Mouse (Mus musculus) adrenal gland, adult 18-20 months (tissue): Measurements from ENCODE around the gene Dph3. TPM values are rescaled to one million over a fixed set of nuclear protein-coding genes. Genes with fewer than 3 reads are reported as not detected.
"Not testable (repeated sequence)": the region's sequence is repeated elsewhere in the genome, so short reads cannot be mapped to it uniquely, and the experiment has no call there.

ENCODE experiments used
- DNase-seq, 2 experiments: peaks; one replicate each; pipeline ENCODE4 v3.0.0; 2021 to 2022; ENCODE audit warnings: low spot score in 2 of 2
- total RNA-seq, 2 experiments: library from RNA; stranded (reverse); gene quantifications; 1 replicate in 1 of 2; 2 replicates in 1 of 2; pipeline ENCODE4 v1.2.3; 2021

The Dph3 gene
- total RNA-seq, 2 experiments from 2014 or later = 56.0 to 61.3 TPM

DNA sequence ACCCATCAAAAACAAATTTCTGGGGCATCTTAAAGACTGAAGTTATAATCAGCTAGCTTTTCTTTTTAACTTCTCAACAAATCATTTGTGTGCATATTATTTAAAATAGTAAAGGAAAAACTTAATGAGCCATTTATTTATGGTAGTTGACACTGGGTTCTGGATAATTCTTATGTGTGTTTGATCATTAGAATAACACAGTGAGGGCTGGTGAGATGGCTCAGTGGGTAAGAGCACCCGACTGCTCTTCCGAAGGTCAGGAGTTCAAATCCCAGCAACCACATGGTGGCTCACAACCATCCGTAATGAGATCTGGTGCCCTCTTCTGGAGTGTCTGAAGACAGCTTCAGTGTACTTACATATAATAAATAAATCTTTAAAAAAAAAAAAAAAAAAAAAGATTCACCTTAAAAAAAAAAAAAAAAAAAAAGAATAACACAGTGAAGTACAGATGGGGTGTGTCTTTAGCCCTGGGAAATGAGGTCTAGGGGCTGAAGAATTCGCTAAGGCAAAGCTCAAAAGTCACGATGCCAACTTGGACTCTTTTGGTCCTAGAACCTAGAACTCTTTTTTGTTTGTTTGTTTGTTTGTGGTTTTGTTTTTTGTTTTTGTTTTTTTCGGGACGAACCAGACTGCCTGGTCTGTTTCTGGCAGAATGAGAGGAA, 2.2 kb upstream of the Dph3 start:
- not testable (repeated sequence) for DNase-seq

DNA sequence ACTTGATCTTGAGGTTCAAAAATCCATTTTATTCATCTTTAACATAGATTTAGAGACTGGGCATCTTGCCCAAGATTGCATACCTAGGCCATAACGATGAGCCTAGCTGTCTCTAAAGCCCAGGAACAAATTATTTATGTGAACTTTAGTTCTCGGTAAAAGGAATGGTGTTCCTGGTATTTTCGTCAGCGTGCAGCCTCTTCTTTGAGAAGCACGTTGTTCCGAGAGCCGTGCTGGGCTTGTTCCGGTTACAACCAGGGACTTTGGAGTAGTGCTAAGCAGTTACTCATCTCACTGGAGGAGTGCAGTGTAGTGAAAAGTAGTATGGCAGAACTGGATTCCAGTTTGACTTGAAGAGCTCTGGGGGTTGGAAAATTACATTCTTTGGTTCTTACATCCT, 697 bp upstream of the Dph3 start:
- DNase-seq = peak in 1 of 2 experiments; percentile 18

DNA sequence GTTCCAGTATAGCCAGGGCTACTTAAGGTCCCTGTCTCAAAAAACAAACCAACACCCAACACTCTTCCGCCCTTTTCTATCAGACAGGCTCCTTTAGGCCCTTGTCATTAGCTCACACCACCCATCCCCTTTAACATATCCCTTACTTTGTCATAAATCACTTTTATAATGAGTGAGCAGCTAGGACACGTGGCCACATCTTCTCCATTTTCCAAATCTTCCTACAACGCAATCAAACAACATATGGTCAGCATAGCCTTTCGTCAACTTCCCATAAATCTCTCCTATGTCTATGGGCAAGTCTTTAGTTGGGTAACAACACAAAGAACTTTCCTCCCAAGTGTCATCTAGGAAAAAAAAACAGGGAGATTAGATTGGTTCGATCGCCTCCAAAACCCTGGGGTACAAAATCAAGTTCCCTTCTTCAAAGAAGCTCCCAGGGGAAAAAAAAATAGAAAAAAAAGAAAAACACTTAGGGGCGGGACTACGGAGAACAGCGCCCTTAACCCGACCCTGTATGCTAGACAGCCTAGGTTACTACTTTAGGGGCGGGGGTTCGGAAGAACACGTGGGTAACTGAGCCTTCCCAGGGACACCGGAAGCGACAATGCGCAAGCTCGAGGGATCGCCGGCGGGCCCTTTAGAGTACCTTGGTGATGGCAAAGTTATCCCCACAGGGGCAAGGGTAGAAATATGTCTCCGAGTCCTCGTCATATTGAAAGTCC, 606 bp downstream of the Dph3 start, which contains the start of gene Oxnad1:
Oxnad1 (plus strand) TSS at position 614 of the 725 bp plus-strand sequence.
- no peak for DNase-seq

DNA sequence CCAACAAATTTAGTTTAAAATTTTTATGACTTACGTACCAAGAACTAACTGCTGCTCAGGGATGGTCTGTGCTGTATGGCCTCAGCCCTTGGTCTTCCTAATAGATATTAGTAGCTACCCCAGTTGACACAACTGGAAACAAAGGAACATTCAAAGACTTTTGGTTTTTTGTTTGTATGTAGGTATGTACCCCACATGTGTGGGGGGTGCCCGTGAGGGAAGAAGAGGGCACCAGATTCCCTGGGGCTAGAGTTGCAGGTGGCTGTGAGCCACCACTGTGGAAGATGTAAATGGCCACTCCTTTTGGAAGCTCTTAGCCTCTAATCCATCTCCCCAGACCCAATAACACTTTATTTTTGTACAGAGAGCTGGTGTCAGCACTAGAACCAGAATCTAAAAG, 2.1 kb downstream of the Dph3 start:
- no peak for DNase-seq

DNA sequence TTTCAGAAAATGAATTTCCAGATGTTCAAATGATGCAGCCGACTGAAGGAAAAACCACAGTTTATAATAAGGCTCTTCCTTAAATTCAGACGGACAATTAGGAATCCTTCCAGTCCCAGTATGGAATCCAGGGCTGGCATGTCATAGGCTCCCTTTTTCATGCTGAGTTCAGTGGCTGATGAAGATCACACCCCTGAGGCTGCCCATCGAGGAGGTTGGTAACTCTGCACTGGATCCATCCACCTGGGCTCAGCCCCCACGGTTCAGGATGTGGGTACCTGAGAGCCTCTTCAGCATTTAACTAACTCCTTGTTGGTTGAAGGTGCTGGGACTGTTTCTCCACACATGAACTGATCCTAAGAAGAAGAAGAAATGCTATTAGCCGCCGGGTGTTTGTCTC, 2.6 kb downstream of the Dph3 start:
- no peak for DNase-seq

DNA sequence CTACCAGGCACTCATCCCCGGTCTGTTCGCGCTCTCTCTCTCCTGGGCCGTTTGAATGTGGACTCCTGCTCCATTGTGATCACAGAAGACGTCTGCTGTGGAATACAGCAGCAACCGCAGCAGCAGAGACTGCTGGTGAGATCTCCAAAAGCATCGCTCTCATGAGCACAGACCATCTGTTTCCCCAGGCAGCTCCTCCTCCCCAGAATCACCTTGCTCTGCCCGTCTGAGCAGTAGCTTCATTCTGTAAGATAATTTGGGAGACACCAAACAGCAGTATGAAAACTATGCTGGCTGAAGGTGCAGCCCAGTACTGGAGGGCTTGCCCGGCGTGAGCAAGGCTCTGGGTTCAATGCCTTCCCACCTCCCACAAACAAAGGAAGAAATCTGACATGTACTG, 4.5 kb downstream of the Dph3 start:
- no peak for DNase-seq

DNA sequence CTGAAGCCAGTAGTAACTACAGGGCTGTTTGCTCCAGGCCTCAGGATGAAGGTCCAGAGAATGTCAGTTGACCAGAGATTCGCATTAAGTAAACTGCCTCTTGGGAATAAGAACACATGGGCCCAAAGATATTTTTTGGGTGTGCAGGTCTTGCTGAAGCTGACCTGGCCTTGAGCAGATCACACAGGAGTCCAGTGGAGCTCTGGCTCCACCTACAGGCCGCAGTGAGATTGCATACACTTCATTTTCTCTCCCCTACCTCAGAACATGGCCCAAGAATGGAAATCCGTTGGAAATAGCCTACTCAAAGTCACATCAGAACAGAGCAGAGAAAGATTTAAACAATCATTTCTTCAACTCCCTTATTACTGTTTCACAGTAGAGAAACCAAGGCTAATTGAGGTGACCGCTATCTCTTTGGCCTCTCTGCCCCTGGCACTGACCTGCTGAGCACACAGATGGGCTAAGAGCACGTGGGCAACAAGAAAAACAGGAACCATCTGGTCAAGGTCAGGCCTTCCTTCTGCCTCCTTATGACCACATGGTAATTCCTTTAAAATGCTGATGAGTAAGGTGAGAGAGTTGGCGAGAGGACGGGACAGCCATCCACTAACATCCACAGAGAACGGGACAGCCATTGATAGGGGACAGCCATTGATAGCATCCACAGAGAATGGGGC, 8.5 kb downstream of the Dph3 start:
- DNase-seq = peak; percentile 64 to 73

DNA sequence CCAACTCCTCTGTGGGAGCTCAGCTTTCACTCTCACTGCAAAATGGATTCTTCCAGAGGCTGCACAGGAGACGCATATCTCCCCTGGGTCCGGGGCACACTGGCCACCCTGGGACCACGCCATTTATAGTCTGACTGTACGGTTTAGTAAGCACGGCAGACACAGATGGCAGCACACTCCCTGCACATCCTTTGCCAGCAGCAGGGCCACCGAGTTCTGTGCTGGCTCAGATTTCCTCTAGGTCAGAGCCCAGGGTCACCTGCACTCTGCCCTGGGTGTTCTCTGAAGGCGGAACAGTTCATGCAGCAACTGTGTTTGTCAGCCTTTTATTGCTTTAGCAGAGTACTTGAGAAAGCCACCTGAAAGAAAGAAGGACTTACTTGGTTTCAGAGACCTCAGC, 11.6 kb downstream of the Dph3 start:
- DNase-seq = no peak

DNA sequence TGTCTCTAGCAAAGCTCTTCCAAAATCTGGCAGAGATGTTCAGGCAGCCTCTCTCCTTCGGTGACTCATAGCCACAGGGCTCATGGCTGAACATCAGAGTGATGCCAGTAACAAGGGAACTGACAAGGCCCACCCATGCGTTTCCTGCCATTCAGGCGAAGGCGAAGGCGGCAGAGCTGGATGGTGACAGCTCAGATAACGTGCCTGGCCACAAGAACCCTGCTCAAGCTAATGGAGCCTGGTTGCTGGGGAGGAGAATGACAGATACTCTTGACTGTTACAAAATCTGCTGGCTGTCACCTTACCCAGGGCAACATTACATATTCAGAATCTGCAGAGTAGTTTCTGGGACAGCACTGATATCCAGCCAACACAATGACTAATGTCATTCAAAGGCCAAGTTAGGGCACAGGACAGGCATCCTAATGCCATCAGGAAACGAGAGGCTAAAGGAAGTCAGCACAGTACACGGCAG, 12.3 kb downstream of the Dph3 start:
- DNase-seq = peak in 1 of 2 experiments; percentile 21

DNA sequence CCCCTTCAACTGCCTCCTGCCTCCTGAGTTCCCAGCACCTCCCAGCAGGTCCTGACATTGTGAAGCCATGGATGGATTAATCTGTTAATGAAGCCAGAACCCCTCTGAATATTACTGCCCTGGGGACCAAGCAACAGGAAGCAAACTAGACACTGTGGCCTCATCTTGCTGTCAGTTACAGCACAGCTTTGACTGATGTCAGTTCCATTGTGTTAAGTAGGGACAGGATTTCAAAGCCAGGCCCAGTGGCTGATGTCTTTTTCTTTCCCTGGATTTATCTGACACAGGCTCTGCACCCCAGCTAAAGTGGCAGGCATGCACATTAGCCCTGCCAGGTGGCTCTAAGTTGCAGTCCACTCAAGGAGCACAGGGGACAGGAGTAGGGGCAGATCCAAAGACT, 12.7 kb downstream of the Dph3 start:
- no peak for DNase-seq

DNA sequence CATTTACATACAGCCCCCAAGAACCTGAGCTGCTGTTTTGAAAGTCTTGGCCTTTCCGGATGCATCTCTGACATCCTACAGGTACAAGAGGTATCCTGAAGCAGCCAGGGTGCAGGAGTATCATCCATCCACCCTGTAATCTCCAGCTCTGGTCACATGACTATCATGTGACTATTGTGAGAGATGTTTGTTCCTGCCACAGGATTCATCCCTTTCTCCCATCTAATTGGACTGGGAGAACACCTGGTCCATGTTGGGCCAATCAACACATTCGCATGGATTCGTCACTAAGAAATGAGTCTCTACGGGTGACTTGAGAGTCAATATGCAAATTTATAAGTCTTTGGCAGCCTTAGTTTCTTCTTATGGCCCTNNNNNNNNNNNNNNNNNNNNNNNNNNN, 24.1 kb downstream of the Dph3 start:
- no peak for DNase-seq

DNA sequence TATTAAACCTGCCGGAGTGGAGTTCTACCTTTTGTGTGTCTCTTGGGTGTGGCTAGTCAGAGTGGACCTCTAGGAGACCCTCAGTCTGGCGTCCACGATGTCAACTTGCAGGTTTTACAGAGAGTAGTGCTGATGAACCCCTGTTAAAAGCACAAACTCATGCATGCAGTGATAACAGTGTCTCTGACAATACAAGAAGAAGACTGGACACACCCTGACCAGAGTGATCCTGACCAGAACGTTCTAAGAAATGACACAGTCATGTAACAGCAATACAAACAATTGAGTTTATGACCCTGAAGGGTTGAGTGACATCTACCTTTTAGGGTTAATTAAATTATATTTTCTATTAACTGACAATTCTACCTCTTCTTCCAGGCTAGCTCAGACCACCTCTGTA, 27.9 kb downstream of the Dph3 start:
- DNase-seq = no peak

DNA sequence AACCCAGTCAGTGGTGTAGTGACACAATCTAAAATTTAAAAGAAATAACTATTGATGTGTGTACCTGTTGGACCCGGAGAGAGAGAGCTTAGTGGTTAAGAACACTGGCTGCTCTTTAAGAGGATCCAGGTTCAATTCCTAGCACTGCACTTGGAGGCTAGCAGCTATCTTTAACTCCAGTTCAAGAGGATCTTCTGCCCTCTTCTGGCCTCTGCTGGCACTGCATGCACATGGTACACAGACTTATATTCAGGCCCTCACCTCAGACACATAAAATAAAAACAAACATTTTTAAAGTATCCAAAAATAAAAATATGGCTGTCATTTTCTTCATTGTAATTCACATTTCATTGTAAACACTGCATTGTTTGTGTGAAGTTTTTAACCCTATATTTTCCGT, 28.9 kb downstream of the Dph3 start:
- DNase-seq = no peak

DNA sequence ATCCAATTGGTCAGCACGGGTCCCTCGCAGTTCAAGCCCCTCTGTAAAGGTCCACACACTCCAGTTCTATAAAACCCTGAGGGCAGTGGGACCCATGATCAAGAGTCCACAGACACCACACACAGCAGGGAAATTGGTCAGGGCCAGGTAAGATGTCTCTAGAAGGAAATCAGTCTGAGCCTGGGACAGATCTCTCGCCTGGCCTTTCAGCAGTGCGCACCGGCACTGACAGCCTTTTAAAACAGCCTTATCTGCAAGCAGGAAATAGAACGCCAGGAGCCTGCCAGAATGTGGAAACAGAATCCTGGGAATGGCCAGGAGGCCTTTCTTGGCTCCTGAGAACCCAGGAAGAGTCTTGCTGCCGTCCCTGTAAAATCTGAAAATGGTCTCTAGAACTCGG, 29.7 kb downstream of the Dph3 start:
- no peak for DNase-seq

DNA sequence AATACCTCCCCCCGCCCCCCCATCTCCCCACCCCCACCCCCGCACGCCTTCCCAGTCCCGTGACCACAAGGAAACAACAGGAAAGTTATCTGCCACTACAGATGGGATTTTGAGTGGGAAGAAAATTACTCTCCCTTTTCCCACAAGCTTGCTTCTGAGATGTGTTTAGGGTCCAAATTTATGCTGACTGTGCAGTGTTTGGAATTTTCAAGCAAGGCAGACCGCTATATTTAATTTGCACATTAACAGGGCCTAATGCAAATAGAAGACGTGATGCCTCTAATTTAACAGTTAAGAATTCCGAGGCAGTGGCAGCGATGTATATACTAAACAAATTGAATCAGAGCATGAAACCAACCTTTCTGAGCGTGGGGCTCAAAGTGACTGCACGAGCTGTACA, 30.7 kb downstream of the Dph3 start:
- no peak for DNase-seq

DNA sequence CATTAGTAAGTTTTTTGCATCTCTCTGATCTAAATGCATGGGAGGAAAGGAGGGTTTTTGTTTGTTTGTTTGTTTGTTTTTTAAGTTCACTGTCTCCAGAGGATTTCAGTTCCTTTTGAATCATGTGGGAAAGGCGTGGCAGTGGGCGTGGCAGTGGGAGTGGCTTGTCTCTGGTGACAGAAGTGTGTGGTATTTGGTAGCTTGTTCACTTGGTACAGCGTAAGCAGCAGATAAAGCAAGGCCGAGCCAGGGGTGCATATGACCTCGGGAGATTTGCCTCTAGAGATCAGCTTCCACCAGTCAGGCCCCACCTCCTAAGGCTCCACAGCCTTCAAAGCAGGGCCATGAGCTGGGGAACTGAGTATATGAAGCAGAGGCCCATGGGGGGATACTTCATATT, 31.6 kb downstream of the Dph3 start:
- no peak for DNase-seq

DNA sequence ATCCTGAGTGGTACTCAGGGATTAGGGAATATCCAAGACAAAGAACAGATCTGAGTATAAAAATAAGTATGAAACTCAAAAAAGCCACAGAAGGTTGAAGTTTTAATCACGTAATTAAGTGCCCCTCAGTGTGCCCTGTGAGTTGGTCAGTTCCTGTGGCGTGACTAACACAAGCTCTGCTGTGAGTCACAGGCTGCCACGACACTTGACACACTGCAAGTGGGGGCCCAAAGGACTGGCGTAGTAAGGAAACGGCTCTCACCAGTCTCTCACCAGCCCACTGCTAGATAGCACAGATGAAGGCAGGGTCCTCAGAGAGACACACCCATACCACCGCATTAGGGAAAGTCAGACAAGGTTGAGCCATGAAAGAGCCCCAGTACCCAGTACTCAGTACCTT, 35.4 kb downstream of the Dph3 start:
- no peak for DNase-seq

DNA sequence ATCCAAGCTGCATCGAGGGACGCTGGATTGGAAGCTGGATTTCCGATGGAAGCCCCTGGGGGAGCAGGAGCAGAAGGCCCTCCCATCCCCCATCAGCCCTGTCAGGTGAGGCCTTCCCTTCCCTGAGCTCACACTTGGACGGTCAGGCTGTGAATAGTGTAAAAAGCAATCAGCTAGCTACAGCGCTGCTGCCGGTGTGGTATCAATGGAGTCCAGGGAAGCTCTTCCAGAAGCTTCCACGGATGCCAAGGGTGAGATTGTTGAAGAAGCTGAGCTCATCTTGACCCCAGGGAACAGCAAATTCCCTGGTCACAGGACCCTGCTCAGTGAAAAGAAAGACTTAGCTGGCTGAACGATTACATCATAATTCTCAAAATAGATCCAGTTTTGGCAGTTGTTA, 39.2 kb downstream of the Dph3 start:
- no peak for DNase-seq

DNA sequence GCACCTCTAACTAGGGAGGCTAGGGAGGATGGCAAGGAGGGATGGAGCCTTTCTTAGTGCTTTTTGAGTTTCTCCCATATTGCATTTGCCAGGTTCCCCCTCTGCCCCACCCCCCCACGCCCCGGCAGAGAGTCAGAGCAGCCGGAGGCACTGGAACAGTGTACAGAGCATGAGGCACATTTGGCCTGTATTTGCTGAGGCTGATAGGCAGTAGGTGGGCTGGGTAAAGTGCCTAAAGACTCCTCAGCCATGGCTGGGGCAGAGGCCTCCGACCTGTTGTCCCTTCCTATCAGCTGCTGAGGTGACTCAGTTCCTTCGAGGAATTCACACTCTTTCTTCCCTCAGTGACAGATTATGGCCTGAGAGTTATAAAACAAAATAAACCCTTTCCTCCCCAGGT, 43.4 kb downstream of the Dph3 start:
- no peak for DNase-seq

DNA sequence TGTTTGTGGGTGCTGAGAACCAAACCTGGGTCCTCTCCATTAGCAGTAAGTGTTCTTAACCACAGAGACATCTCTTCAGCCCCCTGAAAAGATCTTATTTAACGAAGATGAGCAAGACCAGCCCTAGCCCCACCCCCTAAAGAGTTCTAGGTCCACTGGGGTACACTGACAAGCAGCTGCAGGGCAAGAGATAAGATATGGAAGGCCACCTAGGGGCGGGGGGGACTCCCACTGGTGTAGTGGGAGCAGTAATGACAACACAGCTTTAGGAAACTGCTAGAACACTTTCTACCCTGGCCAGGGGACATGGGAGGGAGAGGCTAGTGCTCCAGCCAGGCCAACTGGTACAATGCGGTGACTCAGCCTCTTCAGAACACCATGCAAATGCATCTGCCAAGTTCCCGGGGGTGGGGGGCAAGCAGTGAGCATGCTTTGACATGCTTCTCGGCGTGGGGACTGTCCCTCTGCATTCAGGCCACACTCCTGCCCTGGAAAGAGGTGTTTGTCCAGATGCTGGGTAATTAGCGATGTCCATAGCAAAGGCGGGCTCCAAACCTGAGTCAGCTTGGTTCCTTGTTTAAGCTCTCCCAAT, 47.8 kb downstream of the Dph3 start:
- DNase-seq = no peak

DNA sequence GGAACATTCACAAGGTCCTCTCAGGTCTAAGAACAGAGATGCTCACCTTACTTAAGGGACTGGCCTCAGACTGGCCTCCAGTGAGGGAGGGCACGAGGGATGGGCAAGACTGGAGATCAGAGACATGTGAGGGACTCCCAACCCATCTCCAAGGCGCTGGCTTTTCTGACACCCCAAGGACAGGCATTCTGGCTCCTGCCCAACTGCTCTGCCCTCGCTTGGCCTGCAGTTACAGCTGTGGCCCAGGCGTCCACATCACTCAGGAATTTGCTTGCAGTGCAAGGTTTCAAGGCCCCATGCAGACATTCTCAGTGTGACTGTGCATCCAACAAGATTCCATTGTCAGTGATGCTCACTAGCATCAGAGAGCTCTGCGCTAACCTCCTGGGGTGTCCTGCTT, 49.0 kb downstream of the Dph3 start:
- peak; percentile 37 to 43 for DNase-seq

DNA sequence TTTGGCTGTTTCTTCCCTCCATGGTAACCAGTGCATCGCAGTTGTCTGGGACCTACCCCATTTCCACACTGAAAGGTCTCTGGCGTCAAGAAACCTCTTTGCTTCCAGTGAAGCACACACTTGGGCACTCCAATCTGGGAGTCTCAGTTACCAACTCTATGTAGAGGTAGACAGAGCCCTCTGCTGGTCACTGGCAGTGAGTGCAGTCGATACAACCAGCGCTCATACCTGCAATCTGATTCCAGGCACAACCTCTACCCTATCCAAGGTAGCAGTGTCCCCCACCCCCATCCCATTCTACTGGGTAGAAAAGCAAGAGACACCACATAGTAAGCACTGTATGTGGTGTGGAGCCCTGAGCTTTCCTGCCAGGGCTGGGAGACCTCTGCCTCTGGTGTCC, 53.0 kb downstream of the Dph3 start:
- DNase-seq = peak; percentile 56 to 64
